Mouse (Mus musculus) C2C12 (cell line): ENCODE data around the gene Gm38392.

Experiments used
- CEBPB ChIP-seq: IDR thresholded peaks from one replicate; pipeline ENCODE4 v1.6.1; 2011; ENCODE audit warnings: low read depth, mild to moderate bottlenecking, control low read depth, moderate library complexity
- CTCF ChIP-seq: IDR thresholded peaks from one replicate; pipeline ENCODE4 v1.5.1; 2011; ENCODE audit not compliant: control insufficient read depth, insufficient read depth, insufficient read length
- FOSL1 ChIP-seq: IDR thresholded peaks from one replicate; pipeline ENCODE4 v1.8.0; 2011; ENCODE audit warnings: mild to moderate bottlenecking, low read length; ENCODE audit not compliant: poor library complexity, insufficient read depth, severe bottlenecking
- MAX ChIP-seq: IDR thresholded peaks from one replicate; pipeline ENCODE4 v1.6.1; 2011; ENCODE audit warnings: mild to moderate bottlenecking, control low read depth

GRCm38 (mm10) chr3:88245811-88246210 lies 41.2 kb downstream of the Gm38392 start:
- TF ChIP-seq CTCF, result peak; percentile 96
- no peak for TF ChIP-seq MAX
- TF ChIP-seq FOSL1, result no peak
- no peak for TF ChIP-seq CEBPB
